Mouse (Mus musculus) kidney, postnatal 0 days (tissue): ENCODE results near the gene Kdm4a. TPM values are rescaled to one million over a fixed set of nuclear protein-coding genes. Genes with fewer than 3 reads are reported as not detected.

Experiments
- ATAC-seq: fragments of 200-750 bp; cut with Nextera tagmentation; replicated peaks from 2 replicates; pipeline ENCODE4 v1.8.0; 2017; ENCODE audit warnings: low read depth, moderate number of reproducible peaks, moderate TSS enrichment, moderate library complexity; ENCODE audit not compliant: low FRiP score
- DNase-seq: peaks from one replicate; pipeline ENCODE4 v3.0.0-alpha.2; 2016; ENCODE audit warnings: low spot score
- H3K27ac ChIP-seq: fragments of 300-500 bp; sonication (generic); 2 replicates; pipeline ENCODE4 v1.5.1; 2014; ENCODE audit warnings: mild to moderate bottlenecking
- H3K27me3 ChIP-seq: fragments of 300-500 bp; sonication (generic); 2 replicates; pipeline ENCODE4 v1.6.1; 2014; ENCODE audit warnings: low read length, mixed read lengths; ENCODE audit not compliant: insufficient read depth
- H3K36me3 ChIP-seq: fragments of 300-500 bp; sonication (generic); 2 replicates; pipeline ENCODE4 v1.6.1; 2014; ENCODE audit warnings: low read length, mixed read lengths; ENCODE audit not compliant: insufficient read depth
- H3K4me1 ChIP-seq: fragments of 300-500 bp; sonication (generic); replicated peaks from 2 replicates; pipeline ENCODE4 v1.6.1; 2014; ENCODE audit warnings: antibody characterized with exemption, low read length, mixed read lengths; ENCODE audit not compliant: insufficient read depth
- H3K4me2 ChIP-seq: fragments of 300-500 bp; sonication (generic); 2 replicates; pipeline ENCODE4 v1.6.1; 2014; ENCODE audit warnings: mild to moderate bottlenecking, low read length, moderate library complexity, mixed read lengths
- H3K4me3 ChIP-seq: fragments of 300-500 bp; sonication (generic); replicated peaks from 2 replicates; pipeline ENCODE4 v1.5.1; 2014; ENCODE audit warnings: low read depth, low read length
- H3K9ac ChIP-seq: fragments of 300-500 bp; sonication (generic); 2 replicates; pipeline ENCODE4 v1.6.1; 2014; ENCODE audit warnings: low read depth, low read length
- H3K9me3 ChIP-seq: fragments of 300-500 bp; sonication (generic); replicated peaks from 2 replicates; pipeline ENCODE4 v1.6.1; 2016; ENCODE audit warnings: low read length, inconsistent platforms, mixed read lengths
- CTCF ChIP-seq: IDR thresholded peaks from 2 replicates; pipeline ENCODE4 v1.5.1; 2016; ENCODE audit warnings: antibody characterized with exemption, low read depth, mild to moderate bottlenecking, moderate library complexity
- WGBS: fragments of 180-500 bp; shearing (Covaris S2); extraction: QIAGEN DNeasy Blood & Tissue Kit; methylation state at CpG from one replicate; pipeline ENCODE4 v1.1.7; 2014; 5-methylcytosine and 5-hydroxymethylcytosine counted together
- polyA plus RNA-seq: library from polyadenylated mRNA; unstranded; fragments of >200 nt; fragmentation: Nextera tagmentation; extraction: Ambion mirVana; gene quantifications from 2 replicates; pipeline ENCODE4 v1.2.1, GENCODE M21; 2015

Kdm4a gene
- polyA plus RNA-seq, 1 experiment from 2014 or later = 32.2 TPM

DNA sequence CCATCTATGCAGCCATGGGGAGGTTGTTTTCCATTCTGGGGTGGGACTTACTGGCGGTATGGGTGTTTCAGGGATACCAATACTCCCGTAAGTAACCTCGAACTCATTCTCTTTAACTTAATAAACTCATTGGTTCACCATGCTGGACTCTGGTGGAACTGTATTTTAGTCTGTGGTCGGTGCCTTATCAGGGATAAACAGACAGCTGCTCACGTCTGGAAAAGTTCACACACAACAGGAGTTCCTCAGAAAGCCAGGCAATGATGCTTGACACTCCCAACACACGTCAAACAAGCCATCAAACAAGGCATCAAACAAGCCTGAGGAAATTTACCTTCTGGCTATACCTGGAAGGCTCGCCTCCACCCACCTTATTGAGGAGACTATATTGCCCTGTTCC, 64.7 kb downstream of the Kdm4a start:
- Histone ChIP-seq H3K27ac (no peak overlapping the region), H3K4me2 (no peak overlapping the region), H3K27me3 (no peaks in the 10 kb centered on the region), H3K9ac (no peak overlapping the region), H3K36me3 (no peaks in the 10 kb centered on the region), H3K4me3 (no peak overlapping the region), H3K4me1 (no peaks in the 10 kb centered on the region), H3K9me3 (no peaks in the 10 kb centered on the region)
- WGBS = 75% methylated on average over 7 of the region's 7 CpGs
- ATAC-seq (no peak), DNase-seq (no peak)
- TF ChIP-seq CTCF = no peak

DNA sequence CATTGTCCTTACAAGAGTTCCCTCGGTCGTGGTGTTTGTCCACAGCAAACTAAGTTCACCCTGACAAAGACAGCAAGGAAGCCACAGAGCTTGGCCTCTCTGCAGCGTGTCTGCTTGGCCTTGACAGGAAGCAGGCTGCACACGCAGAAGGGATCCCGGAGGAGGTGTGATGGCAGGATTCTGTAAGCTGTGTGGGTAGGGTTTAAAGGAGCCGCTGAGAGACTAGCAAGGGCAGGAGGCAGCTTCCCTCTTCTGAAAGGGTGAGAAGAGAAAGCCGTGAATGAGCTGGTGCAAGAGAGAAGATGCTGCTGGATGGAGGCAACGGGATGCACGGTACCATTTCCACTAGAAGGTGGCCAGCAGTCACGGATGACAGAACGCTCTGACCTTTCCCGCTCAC, 67.2 kb downstream of the Kdm4a start:
- Histone ChIP-seq H3K4me1 (no peaks in the 10 kb centered on the region), H3K9me3 (no peaks in the 10 kb centered on the region), H3K4me2 (no peak overlapping the region), H3K27me3 (no peaks in the 10 kb centered on the region), H3K27ac (no peak overlapping the region), H3K9ac (no peak overlapping the region), H3K4me3 (no peak overlapping the region), H3K36me3 (no peaks in the 10 kb centered on the region)
- no peak for DNase-seq
- no peak for TF ChIP-seq CTCF
- 46% methylated on average over 12 of the region's 12 CpGs for WGBS
- no peak for ATAC-seq

DNA sequence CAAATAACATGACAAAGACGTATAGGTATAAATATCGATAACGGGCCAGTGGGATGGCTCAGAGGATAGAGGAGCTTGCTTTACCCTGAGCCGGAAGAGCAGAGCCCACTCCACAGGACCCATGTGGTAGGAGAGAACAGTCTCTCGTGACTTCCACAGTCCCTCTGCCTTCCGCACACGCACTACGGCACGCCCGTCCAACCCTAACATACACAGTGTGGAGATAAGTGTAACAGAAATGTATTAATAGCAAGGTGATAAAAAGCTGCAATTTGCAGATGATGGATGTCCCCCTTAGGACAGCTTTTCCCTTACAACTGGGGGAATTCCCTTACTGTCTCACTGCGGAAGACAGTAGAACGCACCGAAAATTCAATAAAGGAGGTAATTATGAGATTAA, 70.2 kb downstream of the Kdm4a start:
- no peak for TF ChIP-seq CTCF
- DNase-seq (no peak), ATAC-seq (no peak)
- Histone ChIP-seq H3K4me2 (no peak overlapping the region), H3K9me3 (no peaks in the 10 kb centered on the region), H3K4me3 (no peak overlapping the region), H3K9ac (no peak overlapping the region), H3K36me3 (peaks cover 8% of the 10 kb centered on the region; the same call in 1 of the 2 replicates), H3K4me1 (no peaks in the 10 kb centered on the region), H3K27me3 (no peaks in the 10 kb centered on the region), H3K27ac (no peak overlapping the region)
- 83% methylated on average over 13 of the region's 13 CpGs for WGBS

DNA sequence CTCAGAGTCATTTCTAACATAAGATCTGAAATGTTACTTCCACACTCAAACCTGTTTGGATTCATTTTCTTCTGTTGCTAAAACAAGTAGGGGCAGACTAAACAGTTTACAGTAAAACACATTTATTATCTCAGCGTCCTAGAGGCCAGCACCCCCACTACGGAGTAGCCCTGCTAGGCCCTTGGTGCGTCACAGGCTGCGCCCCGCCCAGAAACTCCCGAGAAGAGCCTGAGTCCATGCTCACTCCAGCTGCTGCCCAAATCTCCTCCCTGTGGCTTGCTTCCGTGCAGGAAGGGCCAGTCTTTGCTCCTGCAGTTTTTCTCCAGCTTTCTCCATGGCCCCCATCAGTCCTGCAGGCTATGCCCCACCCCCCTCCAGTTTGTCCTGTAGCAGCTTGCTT, 71.1 kb downstream of the Kdm4a start:
- DNase-seq (peak; percentile 23), ATAC-seq (no peak)
- WGBS = 74% methylated on average over 7 of the region's 7 CpGs
- no peaks in the 10 kb centered on the region for H3K9me3 ChIP-seq
- H3K4me2 ChIP-seq = no peak overlapping the region
- no peaks in the 10 kb centered on the region for H3K27me3 ChIP-seq
- H3K9ac ChIP-seq = 0 out of 2 replicates have a peak overlapping the region, but pooled peaks have one; percentile 23
- no peak overlapping the region for H3K27ac ChIP-seq
- peaks cover 8% of the 10 kb centered on the region; the same call in 1 of the 2 replicates for H3K36me3 ChIP-seq
- no peak overlapping the region for H3K4me3 ChIP-seq
- no peaks in the 10 kb centered on the region for H3K4me1 ChIP-seq
- TF ChIP-seq CTCF = no peak

DNA sequence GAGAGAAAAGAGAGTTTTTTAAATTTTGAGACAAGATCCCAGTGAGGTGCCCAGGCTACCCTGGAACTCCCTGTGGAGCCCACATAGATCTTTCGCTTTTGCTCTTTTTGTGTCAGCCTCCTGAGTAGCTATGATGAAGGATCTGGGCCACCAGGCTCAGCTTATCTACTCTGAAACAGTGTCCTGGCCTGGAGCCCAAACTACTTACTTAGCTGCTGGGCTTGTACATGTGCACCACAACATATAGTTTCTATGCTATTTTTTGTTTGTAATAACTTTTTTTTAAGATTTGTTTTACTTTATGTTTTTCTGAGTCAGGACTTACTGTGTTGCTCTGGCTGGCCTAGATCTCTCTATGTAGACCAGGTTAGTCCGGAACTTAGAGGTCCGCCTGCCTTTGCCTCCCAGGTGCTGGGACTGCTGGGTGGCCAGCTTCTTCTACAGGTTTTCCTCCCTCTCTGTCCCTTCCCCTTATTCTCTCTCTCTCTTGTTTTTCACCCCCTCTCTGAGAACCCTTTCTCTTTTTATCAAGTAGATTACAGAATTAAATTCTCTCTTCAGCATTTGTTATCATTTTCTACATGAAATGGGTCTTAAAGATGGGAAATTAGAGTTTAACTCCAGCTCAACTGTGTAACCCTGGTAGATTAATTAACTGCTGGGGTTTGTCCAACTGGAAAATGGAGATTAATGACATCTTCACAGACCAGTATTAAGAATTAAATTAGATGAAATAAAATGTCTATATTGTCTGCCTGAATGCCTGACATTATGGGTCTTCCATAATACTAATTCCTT, 74.4 kb downstream of the Kdm4a start:
- Histone ChIP-seq H3K4me1 (no peaks in the 10 kb centered on the region), H3K9ac (no peak overlapping the region), H3K9me3 (no peaks in the 10 kb centered on the region), H3K27me3 (no peaks in the 10 kb centered on the region), H3K4me3 (no peak overlapping the region), H3K27ac (no peak overlapping the region), H3K4me2 (no peak overlapping the region), H3K36me3 (peaks cover 8% of the 10 kb centered on the region; the same call in 1 of the 2 replicates)
- ATAC-seq = no peak
- WGBS = 91% methylated on average over 3 of the region's 3 CpGs
- DNase-seq = no peak
- TF ChIP-seq CTCF = no peak

DNA sequence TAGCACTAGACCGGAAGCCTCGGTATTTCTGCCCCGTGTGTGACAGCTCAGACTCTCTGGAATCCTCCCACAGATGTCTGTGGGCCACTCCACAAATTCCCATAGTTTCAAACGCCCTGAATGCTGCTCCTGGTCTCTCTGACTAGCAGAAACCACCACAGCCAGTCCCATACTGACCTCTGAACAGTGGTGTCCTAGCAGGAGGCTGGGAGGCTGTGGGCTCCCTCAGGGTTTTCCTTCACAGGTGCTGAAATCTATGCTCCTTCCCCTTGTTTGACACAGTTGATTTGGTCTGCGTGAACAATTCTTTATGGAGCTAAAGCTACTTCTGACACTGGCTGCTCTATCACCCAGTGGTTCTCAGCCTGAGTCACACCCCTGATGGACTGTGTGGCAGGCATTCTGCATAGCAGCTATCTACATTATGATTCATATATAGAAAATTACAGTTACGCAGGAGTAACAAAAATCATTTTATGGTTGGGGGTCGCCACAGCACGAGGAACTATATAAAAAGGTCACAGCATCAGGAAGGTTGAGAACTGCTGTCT, 76.5 kb downstream of the Kdm4a start:
- 60% methylated on average over 8 of the region's 8 CpGs for WGBS
- no peak for ATAC-seq
- Histone ChIP-seq H3K4me3 (no peak overlapping the region), H3K9me3 (no peaks in the 10 kb centered on the region), H3K4me1 (no peaks in the 10 kb centered on the region), H3K36me3 (peaks cover 8% of the 10 kb centered on the region; the same call in 1 of the 2 replicates), H3K27ac (no peak overlapping the region), H3K9ac (no peak overlapping the region), H3K4me2 (no peak overlapping the region), H3K27me3 (no peaks in the 10 kb centered on the region)
- DNase-seq = no peak
- no peak for TF ChIP-seq CTCF
